Mouse (Mus musculus) adrenal gland (tissue): ENCODE results near the gene Tle6.

ENCODE experiments used
- intact Hi-C: fragments of 180-260 bp; cut with DNase I; formaldehyde crosslinking; loops from one replicate; pipeline ENCODE4 v1.15.1; 2025

Tle6 gene

DNA sequence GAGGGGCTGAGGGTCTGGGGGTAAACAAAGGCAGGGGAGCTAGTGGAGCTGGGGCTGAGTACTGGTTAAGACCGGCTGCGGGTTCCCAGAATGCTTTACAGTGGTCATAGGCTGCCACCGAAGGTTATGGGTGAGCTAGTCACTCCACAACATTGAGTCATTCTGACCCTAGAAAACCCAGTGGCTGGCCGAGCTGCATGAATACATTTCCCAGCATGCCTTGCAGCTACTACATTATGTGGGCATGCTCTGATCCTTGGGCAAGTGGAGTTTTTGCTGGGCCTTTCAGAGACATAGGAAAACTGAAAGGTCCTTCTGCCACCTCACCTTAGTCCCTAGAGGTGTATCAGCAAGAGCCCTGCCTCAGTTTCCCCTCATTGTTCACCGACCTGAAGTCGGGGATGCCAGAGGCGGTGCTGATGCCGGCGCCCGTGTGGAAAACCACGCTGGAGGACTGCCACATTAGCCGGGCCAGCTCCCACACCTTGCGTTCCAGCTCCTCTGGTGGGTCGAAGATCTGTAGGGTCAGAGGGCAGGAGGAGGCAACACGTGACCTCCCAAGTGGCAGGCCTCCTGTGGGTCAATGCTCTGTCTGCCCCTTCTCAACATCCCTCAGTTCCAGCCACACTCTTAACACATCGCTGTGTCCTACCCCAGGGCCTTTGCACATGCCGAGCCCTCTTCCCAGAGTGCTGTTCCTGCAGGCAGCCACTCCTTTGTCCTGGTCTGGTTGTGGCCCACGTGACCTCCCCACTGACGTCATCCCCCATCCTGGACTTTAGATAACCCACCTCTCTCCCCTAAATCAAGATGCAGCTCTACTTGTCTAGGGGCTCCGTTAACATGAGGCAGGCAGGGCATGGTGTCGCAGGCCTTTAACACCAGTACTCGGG lies 25.5 kb upstream of the Tle6 start:
- intact Hi-C loops = loop anchor here (10.0 kb wide), 1 partner anchor 998 kb away; the partner anchor contains the start of genes 1190007I07Rik and Tdg

DNA sequence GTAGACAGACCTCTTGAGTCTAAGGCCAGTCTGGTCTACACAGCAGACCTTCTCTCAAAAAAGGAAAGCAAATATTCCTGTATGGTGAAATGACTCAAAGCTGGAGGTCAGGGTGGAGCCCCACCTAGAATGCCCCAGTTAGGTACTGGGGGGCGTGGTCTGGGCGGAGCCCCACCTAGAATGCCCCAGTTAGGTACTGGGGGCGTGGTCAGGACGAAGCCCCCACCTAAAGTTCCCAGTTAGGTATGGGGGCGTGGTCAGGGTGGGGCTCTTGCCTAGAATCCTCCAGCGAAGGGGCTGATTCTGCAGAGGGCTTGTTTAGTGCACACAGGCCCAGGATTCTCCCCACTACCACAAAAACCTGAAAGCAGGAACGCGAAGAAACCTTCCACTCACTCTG lies 22.6 kb upstream of the Tle6 start:
- intact Hi-C loops = loop anchor here (10.0 kb wide), 1 partner anchor 1001 kb away; the partner anchor contains the start of genes 1190007I07Rik and Tdg

DNA sequence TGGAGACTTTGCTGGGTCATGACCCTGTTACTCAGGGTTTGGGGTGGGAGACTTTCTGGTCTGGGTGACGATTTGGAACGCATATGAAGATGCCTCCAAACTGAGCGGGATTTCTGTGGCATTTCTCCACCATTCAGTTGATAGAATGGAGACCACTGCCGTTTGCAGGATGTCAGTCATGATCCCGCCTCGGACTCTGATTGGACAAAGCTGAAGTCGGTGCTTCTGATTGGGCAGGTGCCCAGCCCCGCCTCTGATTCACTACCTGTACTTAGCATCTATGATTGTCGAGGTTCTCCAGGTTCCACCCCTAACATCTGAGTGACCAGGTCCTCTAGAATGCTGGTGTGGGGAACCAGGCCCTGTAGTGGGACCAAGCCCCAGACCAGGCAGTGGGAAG lies 19.9 kb upstream of the Tle6 start:
- intact Hi-C loops = loop anchor here (10.0 kb wide), 1 partner anchor 1004 kb away; the partner anchor contains the start of genes 1190007I07Rik and Tdg

DNA sequence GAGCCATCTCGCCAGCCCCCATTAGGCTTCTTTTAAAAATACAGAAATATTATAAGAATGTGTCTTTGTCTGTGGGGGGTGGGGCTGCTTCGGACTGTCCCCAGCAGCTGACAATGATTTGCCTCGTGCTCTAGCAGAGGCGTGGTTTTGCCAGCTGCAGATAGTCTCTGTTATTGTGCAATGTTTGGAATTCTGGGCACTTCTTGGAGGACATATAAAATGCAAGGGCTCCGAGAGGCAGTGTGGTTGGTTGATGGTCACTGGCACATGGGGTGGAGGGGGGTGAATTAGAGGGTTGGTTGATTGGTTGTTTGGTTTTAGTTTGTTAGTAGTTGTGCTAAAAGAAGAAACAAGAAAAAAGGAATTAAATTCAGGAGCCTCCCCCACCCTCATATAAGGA lies 19.1 kb upstream of the Tle6 start:
- intact Hi-C loops = loop anchor here (10.0 kb wide), 1 partner anchor 1005 kb away; the partner anchor contains the start of genes 1190007I07Rik and Tdg

DNA sequence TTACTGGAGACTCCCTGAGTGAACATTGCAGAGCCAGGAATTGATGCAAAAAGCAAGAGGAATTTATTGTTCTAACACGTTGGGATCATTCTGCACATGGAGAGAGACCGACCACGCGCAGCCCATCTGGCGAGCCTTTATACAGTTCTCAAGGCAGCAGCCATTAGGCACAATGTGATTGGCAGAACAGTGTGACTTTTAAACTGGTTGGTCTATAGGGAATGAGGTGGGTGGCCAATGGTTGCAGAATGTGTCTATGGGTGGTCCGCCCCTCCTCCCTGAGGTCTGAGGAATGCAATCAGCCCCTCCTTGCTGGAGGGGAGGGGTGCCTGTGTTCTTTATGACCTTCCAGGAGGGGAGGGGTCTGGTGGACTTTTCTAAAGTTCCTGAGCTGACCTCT lies 14.6 kb upstream of the Tle6 start:
- intact Hi-C loops = no loop called here

DNA sequence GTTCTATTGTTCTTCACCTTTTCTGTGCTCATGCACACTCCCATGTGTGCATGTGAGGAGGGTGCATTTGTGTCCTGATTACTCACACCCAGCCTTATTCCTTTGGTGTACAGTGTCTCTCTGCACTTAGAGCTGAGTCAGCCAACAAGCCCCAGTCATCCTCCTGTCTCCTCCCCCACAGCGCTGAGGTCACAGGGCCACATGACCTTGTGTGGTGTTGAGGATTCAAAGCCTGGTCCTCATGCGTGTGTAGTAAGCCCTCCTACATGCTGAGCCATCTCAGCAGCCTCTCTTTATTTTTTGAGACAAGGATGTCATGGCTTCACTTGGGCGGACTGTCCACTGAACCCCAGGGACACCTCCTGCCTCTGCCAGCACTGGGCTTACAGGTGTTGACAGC lies 11.9 kb upstream of the Tle6 start:
- intact Hi-C loops = no loop called here

DNA sequence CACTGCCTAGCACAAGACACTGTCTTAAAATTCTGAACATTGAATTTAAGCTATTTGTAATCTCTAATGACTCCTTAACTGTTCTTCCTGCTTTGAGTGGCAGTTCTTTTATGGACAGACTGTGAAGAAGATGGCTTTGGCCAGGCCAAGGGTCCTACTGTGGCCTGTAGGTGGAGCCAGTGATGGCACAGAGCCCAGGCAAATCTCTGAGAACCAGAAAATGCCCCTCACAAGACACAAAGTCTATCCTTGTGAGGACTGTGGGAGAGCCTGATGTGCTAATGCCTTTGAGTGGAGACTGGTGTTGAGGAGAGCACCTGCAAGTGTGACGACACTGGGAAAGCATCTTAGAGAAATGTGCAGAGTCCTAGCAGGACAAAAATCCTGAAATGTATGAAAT lies 7.4 kb upstream of the Tle6 start:
- intact Hi-C loops = no loop called here

DNA sequence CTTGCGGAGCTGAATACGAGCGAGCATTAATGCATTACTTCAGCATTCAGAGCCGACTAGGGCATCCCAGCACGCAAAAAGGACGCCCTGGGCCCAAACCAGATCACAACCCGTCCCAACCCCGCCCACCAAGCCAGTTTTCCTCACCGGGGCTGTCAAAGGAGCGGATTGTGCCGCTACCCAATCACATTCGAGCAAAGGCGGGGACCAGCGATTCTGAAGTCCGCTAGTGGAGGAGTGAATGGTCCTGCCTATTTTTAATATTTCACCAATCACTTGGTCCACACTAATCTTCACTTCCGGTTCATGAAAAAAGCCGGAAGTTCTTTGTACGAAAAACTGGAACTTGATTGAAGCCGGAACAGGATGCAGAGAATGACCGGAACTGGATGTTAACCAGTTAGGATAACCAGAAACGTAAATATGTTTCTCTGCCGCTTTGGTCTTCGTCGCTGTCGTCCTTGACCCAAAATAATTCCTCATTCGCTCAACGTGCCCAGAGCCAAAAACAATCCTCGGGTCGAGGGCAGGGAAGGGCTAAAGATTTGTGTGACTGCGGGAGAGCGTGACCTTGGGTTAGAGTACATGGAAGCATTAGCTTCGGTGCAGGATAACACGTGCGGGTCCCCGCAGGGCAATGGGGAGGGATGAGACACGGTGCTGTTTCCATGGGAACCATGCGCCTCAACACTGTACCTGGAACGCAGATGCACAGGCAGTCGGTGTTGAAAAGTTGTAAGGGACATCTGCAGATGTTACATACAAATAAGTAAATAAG lies 5.3 kb upstream of the Tle6 start, which contains the start of gene BC025920:
BC025920 (plus strand) TSS at position 297 of the 778 bp plus-strand sequence.
- intact Hi-C loops = loop anchor here (2.0 kb wide), 1 partner anchor 41 kb away; no protein-coding TSS in a partner anchor

DNA sequence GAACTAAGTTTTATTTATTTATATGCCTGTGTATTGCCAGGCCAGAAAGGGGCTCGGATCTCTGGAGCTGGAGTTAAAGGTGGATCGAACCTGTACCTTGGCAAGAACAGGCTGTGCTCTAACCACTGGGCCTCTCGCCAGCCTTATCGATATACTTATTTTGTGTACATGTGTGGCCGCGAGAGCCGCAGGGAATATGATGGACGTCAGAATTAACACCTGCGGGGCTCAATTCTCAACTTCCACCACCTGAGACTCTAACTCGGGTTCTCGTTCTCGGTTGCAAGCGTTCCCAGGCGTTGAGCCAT lies 4.7 kb upstream of the Tle6 start:
- intact Hi-C loops = loop anchor here (2.0 kb wide), 1 partner anchor 41 kb away; no protein-coding TSS in a partner anchor

DNA sequence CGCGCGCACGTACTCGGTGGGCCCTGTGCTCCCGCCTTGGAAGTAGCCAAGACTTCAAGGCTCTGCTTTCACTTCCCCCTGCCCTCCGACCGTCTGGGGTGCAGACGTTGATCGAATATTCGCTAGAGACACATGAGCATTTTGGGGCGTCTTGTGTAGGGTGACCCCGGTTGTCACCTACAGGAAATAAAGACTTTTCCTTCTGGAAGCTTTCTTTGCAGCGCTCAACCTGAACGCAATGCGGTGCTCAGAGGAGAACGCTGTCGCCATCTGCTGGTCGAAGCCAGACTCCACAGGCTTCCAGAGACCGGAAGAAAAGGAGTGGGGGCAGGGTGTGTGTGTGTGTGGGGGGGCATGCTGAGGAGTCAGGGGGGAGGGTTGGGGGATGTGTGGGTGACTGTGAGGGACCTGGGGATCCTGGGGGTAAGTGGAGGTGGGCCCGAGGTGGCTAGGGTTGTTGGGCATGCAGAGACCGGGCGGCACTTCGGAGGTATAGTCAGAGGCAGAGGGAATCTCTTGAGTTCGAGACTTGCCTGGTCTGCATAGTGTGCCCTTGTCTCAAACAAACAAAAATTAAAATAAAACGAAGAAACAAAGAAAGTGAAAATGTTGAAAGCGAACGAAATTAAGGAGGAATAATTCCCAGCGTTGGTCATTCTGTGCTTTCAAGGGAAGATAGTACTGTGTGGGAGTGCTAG lies 4.2 kb upstream of the Tle6 start:
- intact Hi-C loops = loop anchor here (2.0 kb wide), 1 partner anchor 40 kb away; no protein-coding TSS in a partner anchor

DNA sequence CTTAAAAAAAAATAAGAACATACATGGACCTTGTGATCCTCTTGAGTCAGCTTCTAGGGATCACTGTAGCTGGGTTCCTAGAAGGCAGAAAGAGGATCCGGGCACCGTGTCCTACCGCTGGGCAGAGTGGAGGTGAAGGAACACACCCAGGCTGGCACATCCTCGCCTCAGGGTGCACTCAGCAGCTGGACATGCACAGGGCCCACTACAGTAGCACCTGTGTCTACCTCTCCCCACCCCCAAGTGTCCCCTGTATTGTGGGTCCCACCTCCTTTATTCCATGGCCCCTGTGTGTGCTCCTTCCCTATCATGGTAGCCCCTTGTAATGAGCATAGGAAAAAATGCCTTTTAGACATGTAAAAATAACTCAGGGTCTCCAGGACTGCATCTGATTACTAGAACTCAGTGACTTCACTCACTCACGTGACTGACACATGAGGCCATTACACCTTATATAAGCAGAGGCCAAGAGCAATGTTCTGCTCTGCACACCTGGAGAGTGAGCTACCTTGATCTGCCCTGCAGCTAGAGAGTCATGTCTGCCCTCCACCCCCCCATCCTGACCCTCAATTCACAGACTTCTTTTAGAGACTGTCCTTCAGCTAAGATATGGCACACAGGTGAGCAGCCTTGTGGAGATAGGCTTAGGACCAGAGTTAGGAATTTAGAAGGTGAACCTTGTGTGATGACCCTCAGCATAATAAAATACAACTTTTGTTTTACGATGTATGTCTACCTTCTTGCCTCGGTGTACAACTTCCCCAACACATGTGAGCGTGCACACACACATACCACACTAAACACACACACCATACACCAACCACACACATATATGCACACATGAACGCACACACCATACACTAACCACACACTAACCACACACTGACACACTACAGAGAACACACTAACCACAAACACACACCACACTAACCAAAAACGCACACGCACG lies 3.4 kb upstream of the Tle6 start:
- intact Hi-C loops = loop anchor here (2.0 kb wide), 1 partner anchor 39 kb away; no protein-coding TSS in a partner anchor

DNA sequence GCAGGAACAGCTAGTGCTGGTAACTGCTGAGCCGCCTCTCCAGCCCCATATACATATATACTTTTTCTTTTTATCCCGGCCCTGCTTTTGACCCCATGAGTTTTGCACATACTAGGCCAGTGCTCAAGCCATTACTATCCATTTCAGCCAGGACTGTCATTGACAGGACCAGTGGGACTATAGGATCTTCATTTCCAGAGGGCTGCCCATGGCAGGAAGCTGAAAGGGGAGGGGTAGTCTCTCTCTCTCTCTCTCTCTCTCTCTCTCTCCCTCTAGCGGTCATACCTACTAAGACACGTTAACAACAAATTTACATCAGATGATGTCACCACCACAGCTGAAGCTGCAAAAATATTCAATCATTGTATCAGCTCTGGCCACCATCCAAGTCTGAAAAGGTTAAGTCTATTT lies 1.9 kb upstream of the Tle6 start:
- intact Hi-C loops = no loop called here

DNA sequence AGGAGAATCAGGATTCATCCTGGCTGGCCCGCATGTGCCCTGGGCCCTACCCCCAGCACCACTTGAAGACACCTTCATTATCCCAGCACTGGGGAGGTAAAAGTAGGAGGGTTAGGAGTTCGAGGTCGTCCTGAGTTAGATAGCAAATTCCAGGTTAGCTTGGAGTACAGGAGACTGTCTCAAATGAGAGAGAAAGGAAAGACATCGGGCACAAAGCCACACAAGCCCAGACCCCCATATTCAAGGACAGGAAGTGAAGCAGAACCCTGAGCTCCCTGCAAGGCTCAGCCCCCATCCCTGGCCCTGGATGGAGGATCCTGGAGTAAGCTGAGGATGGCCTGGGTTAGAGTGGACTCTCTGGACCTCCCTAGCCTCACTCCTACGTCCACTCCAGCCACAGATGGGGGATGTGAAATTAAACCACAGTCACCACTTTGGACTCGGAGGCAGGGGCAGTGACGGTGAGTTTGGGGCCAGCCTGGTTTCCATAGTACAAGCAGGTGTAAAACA lies 578 bp upstream of the Tle6 start:
- intact Hi-C loops = no loop called here

DNA sequence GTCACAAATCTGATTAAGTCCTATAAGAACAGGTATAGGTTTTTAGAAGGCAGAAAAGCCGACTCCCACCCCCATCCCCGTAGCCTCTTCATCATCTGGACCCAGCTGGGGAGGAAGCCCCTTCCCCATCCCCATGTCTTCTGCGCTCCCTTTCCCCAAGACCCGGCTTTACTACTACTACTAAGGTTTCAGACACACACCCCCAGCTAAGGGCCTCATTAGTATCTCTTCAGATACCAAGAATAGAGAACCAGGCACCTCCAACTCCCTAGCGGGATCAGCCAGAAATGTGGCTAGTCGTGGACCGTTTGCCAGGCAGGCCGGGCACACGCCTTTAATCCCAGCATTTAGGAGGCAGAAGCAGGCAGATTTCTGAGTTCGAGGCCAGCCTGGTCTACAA lies 777 bp downstream of the Tle6 start:
- intact Hi-C loops = no loop called here

DNA sequence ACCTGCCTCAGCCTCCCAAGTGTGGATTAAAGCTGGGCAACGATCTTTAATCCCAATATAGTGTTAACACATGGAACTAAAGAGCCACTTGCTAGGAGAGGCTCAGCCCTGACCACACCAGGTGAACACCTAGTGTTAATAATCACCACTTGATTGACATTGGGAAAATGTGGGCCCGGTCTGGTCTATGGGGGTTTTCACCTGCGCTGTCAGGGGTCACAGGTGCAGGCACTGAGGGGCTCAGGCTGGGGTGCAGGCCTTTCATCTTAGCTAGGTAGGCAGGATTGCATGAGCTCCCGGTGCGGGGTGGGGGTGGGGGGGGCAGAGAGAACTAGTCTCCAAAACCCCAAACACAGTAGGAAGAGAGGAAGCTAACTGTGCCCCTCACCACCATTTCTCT lies 1.2 kb downstream of the Tle6 start:
- intact Hi-C loops = no loop called here

DNA sequence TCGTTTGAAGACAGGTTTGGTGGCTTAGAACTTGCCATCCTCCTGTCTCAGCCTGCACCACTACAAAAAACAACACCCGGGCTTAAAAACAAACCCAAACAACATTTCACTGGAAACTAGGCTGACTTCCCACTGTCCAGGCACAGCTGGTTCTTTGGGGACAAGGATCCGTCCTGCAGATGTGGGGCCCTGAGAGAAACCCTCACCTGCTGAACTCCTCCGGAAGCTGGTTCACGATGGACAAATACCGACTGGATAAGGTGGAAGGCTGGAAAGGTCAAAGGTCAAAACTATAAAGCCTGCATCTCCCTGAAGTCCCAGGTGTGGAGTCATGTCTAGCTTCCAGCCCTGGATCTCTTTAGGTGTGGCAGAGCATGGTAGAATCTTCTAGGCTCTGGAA lies 2.0 kb downstream of the Tle6 start:
- intact Hi-C loops = no loop called here

DNA sequence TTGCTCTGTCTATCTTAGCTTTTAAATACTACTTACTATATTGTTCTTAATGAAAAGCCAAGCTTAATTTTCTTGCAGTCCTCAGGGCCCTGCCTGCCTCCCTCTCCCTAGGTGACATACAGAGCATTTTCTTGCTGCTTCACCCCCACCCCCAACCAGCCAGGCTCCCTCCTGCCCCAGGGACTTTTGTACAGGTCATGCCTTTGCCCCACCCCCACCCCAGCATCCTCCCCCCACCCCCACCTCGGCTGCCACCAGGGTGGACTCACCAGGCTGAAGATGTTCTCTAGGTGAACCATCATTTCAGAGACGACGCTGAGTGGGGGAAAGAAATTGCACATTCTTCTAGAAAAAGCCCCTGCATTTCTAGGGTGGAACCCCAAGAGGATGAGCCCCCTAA lies 2.5 kb downstream of the Tle6 start:
- intact Hi-C loops = no loop called here

DNA sequence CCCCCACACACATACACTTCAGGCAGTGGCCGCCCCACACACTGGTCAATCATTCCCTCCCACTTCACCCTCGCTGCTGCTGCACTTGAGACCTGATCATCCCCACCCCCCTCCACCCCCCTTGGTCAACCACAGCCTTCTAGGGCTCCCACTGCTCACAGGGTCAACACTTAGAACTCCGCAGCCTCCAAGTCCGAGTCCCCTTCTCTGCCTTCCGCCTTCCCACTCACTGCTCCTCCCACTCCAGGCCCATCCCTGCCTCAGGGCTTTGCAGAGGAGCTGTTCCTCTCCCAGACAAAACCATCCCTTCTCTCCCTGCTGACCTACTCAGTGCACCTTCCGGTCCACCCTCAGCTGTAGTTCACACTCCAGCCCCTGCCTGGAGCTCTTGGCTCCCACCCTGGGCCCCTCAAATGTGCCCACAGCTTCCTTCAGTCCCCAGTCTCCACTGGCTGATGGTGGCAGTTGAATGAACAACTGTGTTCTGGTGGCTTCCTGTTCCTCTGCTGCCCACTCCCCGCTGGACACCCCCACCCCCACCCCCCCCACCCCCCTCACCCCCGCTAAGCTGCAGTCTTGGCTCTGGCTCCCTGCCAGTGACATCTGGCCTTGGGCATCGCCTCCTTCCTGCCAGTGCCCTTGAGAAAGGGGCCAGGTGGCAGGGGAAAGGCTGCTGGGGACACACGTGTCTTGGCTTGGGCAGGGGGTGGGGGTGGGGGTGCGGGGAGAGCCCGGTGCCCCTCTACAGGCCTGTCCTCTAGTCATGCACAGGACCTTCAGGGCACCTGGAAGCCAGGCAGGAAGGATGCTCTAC lies 3.5 kb downstream of the Tle6 start:
- intact Hi-C loops = no loop called here

DNA sequence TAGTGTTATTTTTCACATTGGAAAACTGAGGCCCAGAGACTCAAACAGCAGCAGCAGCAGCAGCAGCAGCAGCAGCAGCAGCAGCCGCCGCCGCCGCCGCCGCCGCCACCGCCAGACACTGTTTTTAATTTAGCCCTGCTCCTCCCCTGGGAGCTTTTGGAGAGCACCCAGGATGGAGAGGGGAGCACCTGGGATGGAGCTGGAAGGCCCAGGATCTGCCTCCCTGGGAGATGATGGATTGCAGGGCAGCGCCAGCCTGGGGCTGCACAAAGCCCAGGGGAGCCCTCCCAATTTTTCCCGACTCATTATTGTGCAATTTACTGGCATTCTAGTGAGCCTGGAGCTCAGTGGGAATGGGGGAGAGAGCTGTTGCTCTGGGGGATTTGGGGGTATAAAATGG lies 4.3 kb downstream of the Tle6 start:
- intact Hi-C loops = no loop called here
